Mouse (Mus musculus): ENCODE measurements around the gene Sh2d3c. TPM values are rescaled to one million over a fixed set of nuclear protein-coding genes. Genes with fewer than 3 reads are reported as not detected.

Sh2d3c gene
- total RNA-seq, 1 experiment from 2014 or later, result 29.8 TPM

DNA sequence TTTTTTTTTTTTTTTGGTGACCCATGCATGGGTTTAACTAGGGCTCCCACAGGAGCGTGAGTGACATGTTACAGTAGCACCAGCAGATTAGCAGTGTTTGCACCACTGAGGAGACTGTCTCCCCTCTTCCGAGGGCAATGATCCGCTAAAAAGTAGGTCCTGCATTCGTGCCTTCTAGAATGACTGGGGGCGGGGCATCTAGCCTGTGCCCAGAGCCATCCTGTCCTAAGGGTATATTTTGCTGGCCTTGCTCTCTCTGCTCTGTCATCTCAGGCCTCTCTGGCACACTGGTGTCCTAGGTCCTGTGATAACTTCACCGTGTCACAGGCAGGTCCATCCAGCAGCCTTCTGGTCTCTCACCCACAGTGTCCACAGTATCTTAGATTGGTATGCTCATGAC is 21.2 kb upstream of the Sh2d3c start:
- DNase-seq, result no peak

DNA sequence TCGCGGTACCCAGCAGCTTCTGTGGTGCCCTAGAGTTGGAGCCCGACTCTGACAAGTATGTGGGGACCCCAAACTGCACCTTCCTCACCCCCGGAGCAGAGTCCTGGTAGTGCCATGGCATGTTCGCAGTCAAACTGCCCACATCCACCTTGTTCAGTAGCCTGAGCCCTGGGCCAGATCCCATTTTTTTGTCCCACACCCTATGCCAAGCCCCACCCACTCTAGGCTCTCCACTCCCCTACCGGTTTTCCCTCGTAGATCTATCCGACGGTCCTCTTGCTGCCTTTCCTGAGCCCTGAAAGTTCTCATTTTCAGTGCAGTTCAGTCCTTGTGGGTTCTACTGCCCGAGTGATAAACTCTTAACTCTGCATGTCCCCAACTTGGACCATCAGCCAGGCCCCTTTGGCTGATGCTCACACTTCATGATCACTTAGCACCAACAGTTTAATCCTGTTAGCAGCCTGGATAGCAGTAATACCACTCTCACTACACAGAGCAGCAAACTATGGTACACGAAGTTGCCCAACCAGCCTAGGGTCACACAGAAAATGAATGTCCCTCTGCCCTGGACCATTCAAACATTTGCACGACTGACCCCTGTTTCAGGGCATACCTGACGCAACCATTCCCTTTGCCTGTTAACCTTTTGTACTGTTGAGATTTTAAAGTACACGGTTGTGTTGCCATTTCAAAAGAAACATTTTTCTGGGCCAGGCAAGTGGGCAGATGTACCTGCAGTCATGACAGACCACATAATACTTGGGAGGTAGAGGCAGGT is 19.7 kb upstream of the Sh2d3c start:
- peak; percentile 18 for DNase-seq

DNA sequence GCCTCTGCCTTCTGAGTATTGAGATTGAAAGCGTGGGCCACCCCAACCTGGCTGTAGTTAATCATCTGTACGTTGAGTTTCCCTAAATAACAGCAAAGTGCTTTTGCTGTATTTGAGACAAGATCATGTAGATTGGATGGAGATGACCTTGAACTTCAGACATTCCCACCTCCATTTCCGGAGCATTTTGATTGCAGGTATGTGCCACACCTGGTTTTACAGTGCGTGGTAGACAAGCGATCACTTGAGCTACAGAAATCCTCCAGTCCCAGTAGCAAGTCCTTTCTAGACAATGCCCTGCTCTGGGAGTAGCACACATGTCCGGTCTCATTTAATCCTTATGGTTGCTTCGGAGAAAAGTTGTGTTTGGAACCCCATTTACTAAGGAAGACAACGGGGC is 17.8 kb upstream of the Sh2d3c start:
- no peak for DNase-seq

DNA sequence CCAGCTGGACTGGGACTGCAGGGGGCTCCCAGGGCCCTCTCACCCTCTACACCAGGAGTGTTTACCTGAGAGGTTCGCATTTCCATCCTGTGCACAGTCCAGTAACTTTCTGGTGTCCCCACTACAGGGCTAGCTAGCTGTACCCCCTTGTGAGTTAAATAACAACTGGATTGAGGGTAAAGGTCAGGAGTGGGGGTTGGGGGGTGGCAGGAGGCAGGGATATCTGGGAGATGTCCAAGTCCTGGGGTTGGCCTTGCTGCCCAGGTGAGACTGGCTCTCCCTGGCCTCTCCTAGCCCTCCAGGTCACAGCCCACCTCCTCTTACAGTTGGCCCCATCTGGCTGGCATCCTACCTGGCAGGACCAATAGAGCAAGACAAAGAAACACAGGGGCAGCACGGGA is 16.8 kb upstream of the Sh2d3c start, which contains the start of gene Fpgs:
Fpgs (minus strand) TSS at position 125 of the 401 bp plus-strand sequence.
- DNase-seq, result peak; percentile 17

GRCm38 (mm10) chr2:32705018-32705417 is 15.8 kb upstream of the Sh2d3c start:
- no peak for DNase-seq

- no peak for DNase-seq
Measured at GRCm38 (mm10) chr2:32706971-32707370, 13.9 kb upstream of the Sh2d3c start.

DNA sequence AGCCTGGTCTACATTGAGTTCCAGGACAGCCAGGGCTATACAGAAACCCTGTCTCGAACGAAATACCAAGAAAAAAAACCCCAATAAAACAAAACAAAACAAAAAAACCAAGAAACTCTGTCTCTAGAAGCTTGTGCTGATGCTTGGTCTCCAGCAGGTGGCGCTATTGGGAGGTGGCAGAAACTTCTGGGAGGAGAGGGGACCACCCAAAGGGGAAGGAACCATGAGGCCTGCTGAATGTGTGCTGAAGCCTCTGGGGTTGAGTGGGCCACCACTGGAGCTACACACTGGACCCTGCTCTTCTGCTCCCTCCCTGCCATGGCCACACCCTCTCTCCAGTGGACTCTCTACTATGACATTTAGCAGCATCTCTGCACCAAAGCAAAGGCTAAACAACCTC is 12.2 kb upstream of the Sh2d3c start:
- DNase-seq, result peak; percentile 83

- no peak for DNase-seq
Measured at GRCm38 (mm10) chr2:32709521-32710137, 11.2 kb upstream of the Sh2d3c start.

DNA sequence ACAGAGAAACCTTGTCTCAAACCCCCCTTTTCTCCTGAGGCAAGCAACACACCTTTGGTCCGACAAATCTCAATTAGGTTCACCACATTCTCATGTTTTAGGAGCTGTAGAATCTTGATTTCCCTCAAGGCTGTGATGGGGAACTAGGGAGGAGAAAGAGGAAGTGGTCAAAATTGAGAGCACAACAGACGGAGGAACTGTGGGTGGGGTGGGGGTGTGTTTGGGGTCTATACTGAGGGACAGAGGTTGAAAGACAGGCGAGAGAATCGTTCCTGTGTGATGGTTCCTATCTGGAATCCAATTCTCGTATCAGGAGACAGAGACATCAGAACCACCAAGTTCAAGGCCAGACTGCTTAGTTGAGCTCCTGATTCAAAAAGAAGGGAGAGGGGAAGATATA is 10.4 kb upstream of the Sh2d3c start:
- no peak for DNase-seq

DNA sequence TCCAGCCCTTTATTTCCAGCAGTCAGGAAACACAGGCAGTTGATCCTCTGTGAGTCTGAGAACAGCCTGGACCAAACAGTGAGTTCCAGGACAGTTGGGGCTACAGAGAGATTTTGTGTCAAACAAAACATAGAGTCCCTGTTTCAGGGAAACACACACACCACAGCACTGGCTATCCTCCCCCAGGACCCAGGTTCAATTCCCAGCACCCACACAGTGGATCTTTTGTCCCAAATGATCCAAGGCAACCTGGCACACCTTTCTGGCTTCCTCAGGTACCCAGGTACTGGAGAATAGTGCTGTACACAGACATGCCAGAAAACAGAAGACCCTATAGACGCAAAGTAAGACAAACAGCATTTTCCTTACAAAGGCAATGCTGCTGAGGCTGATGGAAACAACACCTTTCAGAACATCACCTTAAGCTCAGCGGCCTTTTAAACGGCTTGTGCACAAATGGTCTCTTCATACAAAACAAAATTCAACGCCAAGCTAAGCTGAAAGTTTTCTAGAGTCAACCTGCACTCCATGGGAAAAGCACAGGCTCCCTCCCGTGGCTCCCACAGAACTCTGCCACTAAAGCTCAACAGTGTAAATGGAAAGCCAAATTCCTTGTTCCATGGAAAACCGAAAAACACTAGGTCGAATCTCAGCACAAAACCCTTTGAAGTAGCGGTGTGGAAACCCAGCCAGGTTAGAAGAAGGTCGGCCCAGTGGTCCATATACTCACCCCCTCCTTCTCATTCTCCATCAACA is 9.4 kb upstream of the Sh2d3c start:
- no peak for DNase-seq

GRCm38 (mm10) chr2:32712108-32712551 is 8.7 kb upstream of the Sh2d3c start:
- peak; percentile 92 for DNase-seq

DNA sequence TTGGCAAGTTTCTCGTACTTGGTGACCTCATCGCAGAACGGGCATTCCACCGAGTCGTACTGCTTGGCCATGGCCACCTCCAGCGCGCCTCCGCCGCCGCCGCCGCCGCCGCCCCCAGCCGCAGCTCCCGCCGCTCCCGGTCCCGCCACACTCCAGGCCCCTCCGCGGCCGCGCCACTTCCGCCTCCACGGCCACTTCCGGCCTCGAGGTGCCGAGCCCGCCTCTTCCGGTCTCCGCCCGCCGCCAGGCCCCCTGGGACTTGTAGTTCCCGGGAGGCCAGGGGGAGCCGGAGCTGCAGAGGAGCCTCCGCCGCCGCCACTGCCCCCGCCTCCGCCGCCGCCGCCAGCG is 8.3 kb upstream of the Sh2d3c start:
- DNase-seq, result peak; percentile 97

- peak; percentile 96 for DNase-seq
Measured at GRCm38 (mm10) chr2:32712934-32713817, 7.7 kb upstream of the Sh2d3c start, which contains the start of gene Cdk9. Gene Cdk9 (minus strand): TSS chr2:32713076.

DNA sequence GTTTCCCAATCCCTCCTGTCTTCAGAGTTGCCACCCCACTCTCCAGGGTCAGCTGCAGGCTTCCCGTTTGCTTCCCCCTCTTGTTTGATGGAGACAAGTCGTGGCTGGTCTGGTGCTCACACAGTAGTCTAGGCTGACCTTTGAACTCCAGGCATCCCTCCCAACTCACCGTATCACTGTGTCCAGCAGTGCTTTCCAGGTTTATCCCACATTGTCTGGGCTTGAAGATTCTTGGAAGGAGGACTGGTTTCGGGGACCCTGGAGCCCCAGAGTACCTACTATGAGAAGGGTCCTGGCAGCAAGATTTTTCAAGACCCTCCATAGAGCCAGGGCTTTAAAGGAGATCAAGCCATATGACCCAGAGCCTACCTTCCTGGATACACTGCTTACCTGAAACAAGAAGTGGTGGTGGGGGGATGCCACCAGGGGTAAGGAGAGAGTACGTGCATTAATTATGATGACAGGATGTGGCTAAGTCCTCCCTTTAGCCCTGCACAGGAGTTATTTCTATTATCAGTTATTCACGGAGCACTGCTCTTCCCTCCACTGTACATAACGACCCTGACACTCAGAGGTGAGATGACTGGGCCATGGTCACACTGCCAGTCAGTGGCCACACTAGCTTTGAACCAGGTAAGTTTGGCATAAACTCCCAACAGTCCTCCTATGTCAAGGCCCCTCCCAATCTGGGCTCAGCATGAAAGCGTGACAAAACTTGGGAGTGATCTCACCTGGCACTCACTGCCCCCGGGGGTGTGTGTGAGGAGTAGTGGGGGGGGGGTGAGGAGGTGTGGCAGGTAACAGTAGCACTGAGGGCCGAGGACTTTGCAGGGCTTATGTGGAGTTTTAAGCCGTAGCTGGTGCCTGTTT is 6.5 kb upstream of the Sh2d3c start:
- peak; percentile 9 for DNase-seq

GRCm38 (mm10) chr2:32714987-32715425 is 5.8 kb upstream of the Sh2d3c start:
- peak; percentile 64 for DNase-seq

GRCm38 (mm10) chr2:32718761-32719160 is 2.1 kb upstream of the Sh2d3c start:
- DNase-seq, result no peak

GRCm38 (mm10) chr2:32720053-32720452 is 802 bp upstream of the Sh2d3c start:
- DNase-seq, result no peak

DNA sequence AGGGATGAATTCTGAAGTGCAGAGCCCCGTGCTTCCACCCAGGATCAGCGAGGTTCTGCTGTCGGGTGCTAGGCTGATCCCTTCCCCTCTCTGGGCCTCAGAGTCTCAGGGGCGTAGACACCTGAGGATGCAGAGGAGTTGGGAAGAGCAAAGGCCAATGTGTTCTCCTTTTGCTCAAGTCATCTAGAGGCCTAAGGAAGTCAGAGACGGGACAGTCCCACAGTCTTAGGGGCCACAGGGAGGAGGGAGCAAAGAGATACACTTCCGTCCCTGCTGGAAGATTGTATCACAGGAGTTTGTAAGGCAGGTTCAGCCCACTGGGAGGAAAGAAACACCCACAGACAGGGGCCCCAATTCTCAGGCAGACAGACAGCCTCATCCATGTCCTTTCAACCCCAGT is 1.2 kb downstream of the Sh2d3c start:
- DNase-seq, result no peak

- no peak for DNase-seq
Measured at GRCm38 (mm10) chr2:32722581-32722980, 1.7 kb downstream of the Sh2d3c start.

DNA sequence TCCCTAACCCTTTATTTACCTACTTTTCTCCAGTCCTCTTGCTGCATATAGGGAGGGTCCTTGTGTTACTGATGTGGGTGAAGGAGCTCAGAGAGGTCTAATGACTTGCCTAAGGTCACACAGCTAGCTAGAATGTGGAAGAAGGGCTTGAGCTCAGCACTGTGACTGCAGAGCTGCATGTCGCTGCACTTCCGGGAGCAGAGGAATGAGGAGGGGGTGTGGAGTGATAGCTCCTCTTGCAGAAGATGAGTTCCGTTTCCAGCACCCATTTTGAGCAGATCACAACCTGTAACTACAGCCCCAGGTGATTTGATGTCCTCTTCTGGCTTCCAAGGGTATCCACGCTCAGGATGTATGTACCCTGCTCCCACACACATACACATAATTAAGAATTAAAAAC is 3.3 kb downstream of the Sh2d3c start:
- no peak for DNase-seq

All from adrenal gland, postnatal 14 days (tissue).